Mouse (Mus musculus) spleen, adult 2 months (tissue): Measurements from ENCODE around the gene Nabp1.

Experiments used
- CTCF ChIP-seq: fragments of 200-500 bp; IDR thresholded peaks from 2 replicates; pipeline ENCODE4 v1.5.1; 2011; ENCODE audit warnings: mild to moderate bottlenecking, inconsistent platforms; ENCODE audit not compliant: insufficient read depth, insufficient read length, insufficient replicate concordance; ENCODE audit errors: extremely low read depth
- POLR2A ChIP-seq: fragments of 200-500 bp; IDR thresholded peaks from 2 replicates; pipeline ENCODE4 v1.6.1; 2011; ENCODE audit warnings: low read depth, low read length, inconsistent platforms

DNA sequence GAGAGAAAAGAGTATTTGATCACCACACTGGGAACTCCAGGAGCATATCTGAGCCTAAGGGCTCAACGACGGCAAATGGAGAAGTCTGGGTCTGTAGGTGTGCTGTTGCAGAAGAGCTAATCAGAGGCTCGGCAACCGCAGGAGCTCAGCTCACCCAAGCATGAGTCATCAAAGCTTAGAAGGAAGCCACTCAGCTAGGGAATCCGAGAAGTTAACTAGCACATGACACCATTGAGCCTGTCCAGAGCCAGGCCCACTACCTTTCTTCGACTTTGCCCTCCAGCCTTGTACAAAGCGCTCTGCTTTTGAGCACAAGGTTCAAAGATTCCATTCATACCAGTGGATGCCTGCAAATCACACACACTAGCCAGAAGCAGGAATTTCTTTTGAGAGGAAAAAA is 30.9 kb upstream of the Nabp1 start:
- TF ChIP-seq POLR2A (no peak), CTCF (no peak)
